Mouse (Mus musculus) liver, embryonic 12.5 days (tissue): ENCODE results near the gene Rbp4. TPM values are rescaled to one million over a fixed set of nuclear protein-coding genes. Genes with fewer than 3 reads are reported as not detected.

ENCODE experiments used
- ATAC-seq: fragments of 200-750 bp; cut with Nextera tagmentation; 2 replicates; pipeline ENCODE4 v1.8.0; 2017; ENCODE audit warnings: moderate number of reproducible peaks, mild to moderate bottlenecking, moderate library complexity
- H3K27ac ChIP-seq: fragments of 300-500 bp; sonication (generic); 2 replicates; pipeline ENCODE4 v1.5.1; 2016; ENCODE audit warnings: mild to moderate bottlenecking
- H3K27me3 ChIP-seq: fragments of 300-500 bp; sonication (generic); replicated peaks from 2 replicates; pipeline ENCODE4 v1.6.1; 2016; ENCODE audit warnings: mild to moderate bottlenecking, moderate library complexity
- H3K36me3 ChIP-seq: fragments of 300-500 bp; sonication (generic); 2 replicates; pipeline ENCODE4 v1.6.1; 2016; ENCODE audit warnings: mild to moderate bottlenecking, moderate library complexity
- H3K4me1 ChIP-seq: fragments of 300-500 bp; sonication (generic); 2 replicates; pipeline ENCODE4 v1.6.1; 2016
- H3K4me2 ChIP-seq: fragments of 300-500 bp; sonication (generic); 2 replicates; pipeline ENCODE4 v1.6.1; 2016; ENCODE audit warnings: mild to moderate bottlenecking, moderate library complexity
- H3K4me3 ChIP-seq: fragments of 300-500 bp; sonication (generic); 2 replicates; pipeline ENCODE4 v1.5.1; 2016; ENCODE audit warnings: mild to moderate bottlenecking, moderate library complexity
- H3K9ac ChIP-seq: fragments of 300-500 bp; sonication (generic); 2 replicates; pipeline ENCODE4 v1.6.1; 2016; ENCODE audit warnings: mild to moderate bottlenecking, moderate library complexity
- H3K9me3 ChIP-seq: fragments of 300-500 bp; sonication (generic); replicated peaks from 2 replicates; pipeline ENCODE4 v1.6.1; 2016; ENCODE audit warnings: mild to moderate bottlenecking, moderate library complexity
- WGBS: fragments of 180-500 bp; shearing (Covaris S2); methylation state at CpG from one replicate; pipeline ENCODE4 v1.1.7; 2016; ENCODE audit not compliant: insufficient replicate concordance; 5-methylcytosine and 5-hydroxymethylcytosine counted together
- polyA plus RNA-seq: library from polyadenylated mRNA; unstranded; fragments of >200 nt; fragmentation: Nextera tagmentation; extraction: Ambion mirVana; gene quantifications from 2 replicates; pipeline ENCODE4 v1.2.1, GENCODE M21; 2016

Gene Rbp4
- polyA plus RNA-seq, 1 experiment from 2014 or later, result 1,432 TPM

- no peak overlapping the region for H3K27ac ChIP-seq
- no peak overlapping the region for H3K9ac ChIP-seq
- H3K4me2 ChIP-seq, result no peak overlapping the region
- no peak overlapping the region for H3K4me3 ChIP-seq
- no peaks in the 10 kb centered on the region for H3K9me3 ChIP-seq
- ATAC-seq, result no peak
- H3K4me1 ChIP-seq, result no peaks in the 10 kb centered on the region
- H3K36me3 ChIP-seq, result no peaks in the 10 kb centered on the region
- 66% methylated on average over 4 of the region's 4 CpGs for WGBS
- no peaks in the 10 kb centered on the region for H3K27me3 ChIP-seq
Observed at GRCm38 (mm10) chr19:38085841-38086240, 39.2 kb downstream of the Rbp4 start.

- no peak overlapping the region for H3K4me3 ChIP-seq
- H3K4me2 ChIP-seq, result no peak overlapping the region
- no peak overlapping the region for H3K27ac ChIP-seq
- whole genome bisulfite sequencing, result 48% methylated on average over 5 of the region's 5 CpGs
- no peak overlapping the region for H3K9ac ChIP-seq
- no peaks in the 10 kb centered on the region for H3K9me3 ChIP-seq
- ATAC-seq, result no peak
- H3K36me3 ChIP-seq, result no peaks in the 10 kb centered on the region
- H3K4me1 ChIP-seq, result no peaks in the 10 kb centered on the region
- H3K27me3 ChIP-seq, result no peaks in the 10 kb centered on the region
Observed at GRCm38 (mm10) chr19:38082931-38083525, 42.1 kb downstream of the Rbp4 start.

- H3K9me3 ChIP-seq, result no peaks in the 10 kb centered on the region
- H3K36me3 ChIP-seq, result no peaks in the 10 kb centered on the region
- H3K4me2 ChIP-seq, result no peak overlapping the region
- no peaks in the 10 kb centered on the region for H3K4me1 ChIP-seq
- no peak for ATAC-seq
- H3K27me3 ChIP-seq, result no peaks in the 10 kb centered on the region
- H3K27ac ChIP-seq, result no peak overlapping the region
- WGBS, result 45% methylated on average over 3 of the region's 3 CpGs
- H3K4me3 ChIP-seq, result no peak overlapping the region
- no peak overlapping the region for H3K9ac ChIP-seq
Observed at GRCm38 (mm10) chr19:38081361-38081760, 43.7 kb downstream of the Rbp4 start.

- no peak overlapping the region for H3K27ac ChIP-seq
- no peak for ATAC-seq
- H3K4me3 ChIP-seq, result no peak overlapping the region
- peaks cover 10% of the 10 kb centered on the region; the same call in 1 of the 2 replicates for H3K36me3 ChIP-seq
- no peak overlapping the region for H3K4me2 ChIP-seq
- H3K9ac ChIP-seq, result no peak overlapping the region
- H3K9me3 ChIP-seq, result no peaks in the 10 kb centered on the region
- H3K4me1 ChIP-seq, result no peaks in the 10 kb centered on the region
- 59% methylated on average over 3 of the region's 3 CpGs for WGBS
- H3K27me3 ChIP-seq, result no peaks in the 10 kb centered on the region
Observed at GRCm38 (mm10) chr19:38077851-38078540, 47.1 kb downstream of the Rbp4 start.

- Histone ChIP-seq H3K27ac (no peak overlapping the region), H3K4me3 (no peak overlapping the region), H3K4me2 (no peak overlapping the region), H3K9ac (no peak overlapping the region), H3K27me3 (no peaks in the 10 kb centered on the region), H3K36me3 (peaks cover 24% of the 10 kb centered on the region), H3K9me3 (no peaks in the 10 kb centered on the region), H3K4me1 (no peaks in the 10 kb centered on the region)
- 79% methylated on average over 2 of the region's 2 CpGs for WGBS
- no peak for ATAC-seq
Observed at GRCm38 (mm10) chr19:38076251-38076650, 48.8 kb downstream of the Rbp4 start.

GRCm38 (mm10) chr19:38075051-38075450 lies 50.0 kb downstream of the Rbp4 start:
- H3K27ac ChIP-seq, result no peak overlapping the region
- H3K4me3 ChIP-seq, result no peak overlapping the region
- H3K9ac ChIP-seq, result no peak overlapping the region
- ATAC-seq, result no peak
- H3K9me3 ChIP-seq, result no peaks in the 10 kb centered on the region
- H3K27me3 ChIP-seq, result no peaks in the 10 kb centered on the region
- peaks cover 36% of the 10 kb centered on the region for H3K36me3 ChIP-seq
- H3K4me2 ChIP-seq, result no peak overlapping the region
- H3K4me1 ChIP-seq, result no peaks in the 10 kb centered on the region
- 78% methylated on average over 11 of the region's 11 CpGs for WGBS

GRCm38 (mm10) chr19:38073226-38073625 lies 51.9 kb downstream of the Rbp4 start:
- Histone ChIP-seq H3K9me3 (no peaks in the 10 kb centered on the region), H3K27ac (no peak overlapping the region), H3K4me1 (no peaks in the 10 kb centered on the region), H3K4me3 (no peak overlapping the region), H3K4me2 (no peak overlapping the region), H3K27me3 (no peaks in the 10 kb centered on the region), H3K9ac (no peak overlapping the region), H3K36me3 (peaks cover 44% of the 10 kb centered on the region)
- no peak for ATAC-seq
- 86% methylated on average over 5 of the region's 5 CpGs for WGBS

Other genes starting within 250 kb of the Rbp4 start
- 0.66 and 0.97 TPM in 2 replicates for gene Myof, start 81.7 kb downstream of the Rbp4 start, polyA plus RNA-seq
- gene Cep55, start 70.3 kb downstream of the Rbp4 start, polyA plus RNA-seq, result 8.6 and 9.6 TPM in 2 replicates
- gene Ffar4, start 28.2 kb downstream of the Rbp4 start, polyA plus RNA-seq, result 0.18 and 0.54 TPM in 2 replicates
- gene Pde6c, start 7.5 kb upstream of the Rbp4 start, polyA plus RNA-seq, result 3.2 and 3.5 TPM in 2 replicates
- gene Fra10ac1, start 98.9 kb upstream of the Rbp4 start, polyA plus RNA-seq, result 23.5 and 25.4 TPM in 2 replicates
- gene Lgi1, start 139.3 kb upstream of the Rbp4 start, polyA plus RNA-seq, result 0.05 TPM in 1 of 2 replicates, not detected in the other